Mouse (Mus musculus) ES-Bruce4 (cell line): ENCODE measurements at regions not wholly inside any gene's neighbourhood (a gene's known extent, or its start where the extent isn't known, plus 50 kb on each side); places are given as distances from the start of the nearest gene placed in this dataset.
"Not testable (repeated sequence)": the region's sequence is repeated elsewhere in the genome, so short reads cannot be mapped to it uniquely, and the experiment has no call there.

Experiments used
- H3K27ac ChIP-seq: 2 replicates; pipeline ENCODE4 v1.5.1; 2012; ENCODE audit warnings: low read length, inconsistent platforms; ENCODE audit not compliant: insufficient read depth
- H3K27me3 ChIP-seq: 2 replicates; pipeline ENCODE4 v1.6.1; 2012; ENCODE audit warnings: mild to moderate bottlenecking, low read length, inconsistent platforms; ENCODE audit not compliant: control insufficient read depth, poor library complexity, insufficient read depth, severe bottlenecking
- H3K36me3 ChIP-seq: 2 replicates; pipeline ENCODE4 v1.6.1; 2012; ENCODE audit warnings: inconsistent platforms, mild to moderate bottlenecking, low read length, moderate library complexity; ENCODE audit not compliant: control insufficient read depth, poor library complexity, insufficient read depth, severe bottlenecking
- H3K4me1 ChIP-seq: one replicate; pipeline ENCODE4 v1.8.1; 2011; ENCODE audit warnings: low read length; ENCODE audit not compliant: control insufficient read depth, insufficient read depth
- H3K4me3 ChIP-seq: 2 replicates; pipeline ENCODE4 v1.5.1; 2011; ENCODE audit warnings: low read depth, mild to moderate bottlenecking, low read length
- H3K9ac ChIP-seq: 2 replicates; pipeline ENCODE4 v1.6.1; 2012; ENCODE audit warnings: low read depth, mild to moderate bottlenecking, inconsistent platforms; ENCODE audit not compliant: poor library complexity, severe bottlenecking
- H3K9me3 ChIP-seq: replicated peaks from 2 replicates; pipeline ENCODE4 v1.6.1; 2012; ENCODE audit warnings: mild to moderate bottlenecking, low read length, inconsistent platforms; ENCODE audit not compliant: control insufficient read depth, poor library complexity, insufficient read depth, severe bottlenecking
- CTCF ChIP-seq: IDR thresholded peaks from one replicate; pipeline ENCODE4 v1.8.1; 2011; ENCODE audit warnings: low read depth, low read length
- EP300 ChIP-seq: IDR thresholded peaks from 2 replicates; pipeline ENCODE4 v1.6.1; 2011; ENCODE audit warnings: low read depth, low read length; ENCODE audit not compliant: insufficient read depth
- POLR2A ChIP-seq: IDR thresholded peaks from one replicate; pipeline ENCODE4 v1.8.1; 2011; ENCODE audit warnings: low read length; ENCODE audit not compliant: insufficient read depth

GRCm38 (mm10) chr6:12957797-12958196 is 111.8 kb upstream of the Tmem106b start:
- Histone ChIP-seq H3K9ac (no peak overlapping the region), H3K27ac (no peak overlapping the region), H3K4me3 (no peak overlapping the region), H3K27me3 (no peaks in the 10 kb centered on the region), H3K9me3 (peaks cover 2% of the 10 kb centered on the region; the same call in 1 of the 2 replicates), H3K36me3 (no peaks in the 10 kb centered on the region), H3K4me1 (no peaks in the 10 kb centered on the region)
- TF ChIP-seq CTCF = no peak
- no peak for TF ChIP-seq EP300
- no peak for TF ChIP-seq POLR2A

DNA sequence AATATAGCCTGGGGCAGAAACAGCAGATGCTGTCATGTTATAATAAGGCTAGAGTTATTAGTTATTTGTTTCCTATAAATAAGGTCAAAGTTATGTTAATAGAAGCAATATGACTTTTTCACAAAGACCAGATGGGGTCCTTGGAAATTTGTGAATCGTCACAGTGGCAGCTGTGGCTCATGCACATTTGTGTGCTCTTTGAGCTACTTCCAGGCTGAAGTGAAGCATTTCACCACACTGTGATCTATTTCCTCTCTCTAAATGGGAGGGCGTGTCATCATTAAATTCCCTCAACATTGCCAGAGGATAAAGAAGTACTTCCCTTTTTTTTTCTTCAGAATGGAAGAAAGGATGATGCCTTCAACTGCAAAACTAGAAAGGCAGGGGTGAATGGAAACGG is 157.9 kb upstream of the Tmem106b start:
- H3K27me3 ChIP-seq = no peaks in the 10 kb centered on the region
- no peak overlapping the region for H3K4me3 ChIP-seq
- H3K9me3 ChIP-seq = no peaks in the 10 kb centered on the region
- no peaks in the 10 kb centered on the region for H3K4me1 ChIP-seq
- H3K9ac ChIP-seq = no peak overlapping the region
- no peak for TF ChIP-seq CTCF
- TF ChIP-seq POLR2A = no peak
- TF ChIP-seq EP300 = no peak
- no peaks in the 10 kb centered on the region for H3K36me3 ChIP-seq
- H3K27ac ChIP-seq = no peak overlapping the region

DNA sequence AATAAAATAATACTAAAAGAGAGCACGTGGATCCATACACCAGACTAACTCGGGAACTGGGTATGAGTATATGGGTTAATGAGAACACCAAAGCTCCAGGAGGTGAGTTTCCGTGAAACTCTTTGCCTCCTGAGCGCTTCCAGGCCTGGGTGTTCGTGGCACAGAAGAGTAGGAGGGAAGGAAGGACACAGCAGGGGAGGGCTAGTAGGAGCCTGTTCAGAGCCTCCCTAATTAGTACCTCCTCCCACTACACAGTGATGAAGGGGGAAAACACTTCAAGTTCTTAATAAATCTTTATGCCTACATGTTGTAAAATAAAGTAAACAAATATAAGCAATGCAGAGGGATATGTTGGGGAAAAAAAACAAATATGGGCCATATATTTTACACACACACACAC is 143.7 kb upstream of the Thsd7a start:
- Histone ChIP-seq H3K9me3 (0 out of 2 replicates have a peak, but pooled peaks cover 3% of the 10 kb centered on the region), H3K4me3 (no peak overlapping the region), H3K36me3 (no peaks in the 10 kb centered on the region), H3K27ac (no peak overlapping the region), H3K4me1 (no peaks in the 10 kb centered on the region), H3K27me3 (no peaks in the 10 kb centered on the region), H3K9ac (no peak overlapping the region)
- TF ChIP-seq EP300 (no peak), CTCF (no peak), POLR2A (no peak)

DNA sequence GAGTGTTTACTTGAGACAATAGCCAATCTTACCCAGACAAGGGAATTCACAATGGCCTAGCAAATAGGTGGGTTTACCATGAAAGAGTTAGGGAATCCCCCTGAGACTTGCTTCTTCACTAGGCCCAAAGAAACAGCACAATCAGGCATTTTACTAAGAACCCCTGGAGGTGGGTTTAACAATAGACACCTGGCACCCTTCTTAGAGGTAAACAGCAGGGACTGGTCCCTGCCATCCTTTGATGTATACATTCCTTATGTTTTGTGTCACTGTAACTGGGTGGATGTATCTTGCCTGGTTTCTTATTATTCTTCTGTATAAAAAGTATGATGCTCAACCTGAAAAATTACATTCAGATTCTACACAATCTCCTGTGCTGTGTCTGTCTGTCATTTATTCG is 127.7 kb upstream of the Thsd7a start:
- not testable (repeated sequence) for H3K4me1 ChIP-seq, H3K27me3 ChIP-seq, H3K4me3 ChIP-seq, H3K36me3 ChIP-seq, H3K9ac ChIP-seq, H3K9me3 ChIP-seq
- peak overlapping the region; percentile 91 for H3K27ac ChIP-seq

GRCm38 (mm10) chr6:12876366-12876765 is 127.2 kb upstream of the Thsd7a start:
- Histone ChIP-seq H3K36me3 (no peaks in the 10 kb centered on the region), H3K4me1 (peaks cover 2% of the 10 kb centered on the region), H3K27me3 (no peaks in the 10 kb centered on the region), H3K9me3 (no peaks in the 10 kb centered on the region), H3K27ac (peak overlapping the region; percentile 49; the same call in 1 of the 2 replicates), H3K9ac (no peak overlapping the region), H3K4me3 (no peak overlapping the region)
- no peak for TF ChIP-seq POLR2A
- TF ChIP-seq EP300 = no peak
- TF ChIP-seq CTCF = no peak

DNA sequence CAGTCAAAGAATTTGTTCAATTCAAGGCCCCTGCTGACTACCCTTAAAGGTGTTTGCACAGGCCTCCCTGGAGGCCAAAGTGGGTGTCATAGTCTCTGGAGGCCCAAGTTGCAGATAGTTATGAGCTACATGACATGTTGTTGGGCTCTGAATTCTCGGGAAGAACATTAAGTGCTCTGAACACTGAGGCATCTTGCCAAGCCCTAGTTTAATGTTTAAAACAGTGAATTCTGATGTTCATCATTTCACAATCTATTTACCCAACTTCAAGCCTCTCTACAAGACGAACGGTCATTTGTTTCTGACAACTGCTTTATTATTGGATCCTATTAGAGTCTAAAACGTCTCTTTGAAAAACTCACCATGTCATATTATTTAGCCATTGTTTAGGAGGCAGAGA is 119.0 kb upstream of the Thsd7a start:
- Histone ChIP-seq H3K9ac (no peak overlapping the region), H3K27ac (no peak overlapping the region), H3K4me1 (no peaks in the 10 kb centered on the region), H3K27me3 (no peaks in the 10 kb centered on the region), H3K9me3 (0 out of 2 replicates have a peak, but pooled peaks cover 7% of the 10 kb centered on the region), H3K4me3 (no peak overlapping the region), H3K36me3 (no peaks in the 10 kb centered on the region)
- TF ChIP-seq CTCF (no peak), EP300 (no peak), POLR2A (no peak)

DNA sequence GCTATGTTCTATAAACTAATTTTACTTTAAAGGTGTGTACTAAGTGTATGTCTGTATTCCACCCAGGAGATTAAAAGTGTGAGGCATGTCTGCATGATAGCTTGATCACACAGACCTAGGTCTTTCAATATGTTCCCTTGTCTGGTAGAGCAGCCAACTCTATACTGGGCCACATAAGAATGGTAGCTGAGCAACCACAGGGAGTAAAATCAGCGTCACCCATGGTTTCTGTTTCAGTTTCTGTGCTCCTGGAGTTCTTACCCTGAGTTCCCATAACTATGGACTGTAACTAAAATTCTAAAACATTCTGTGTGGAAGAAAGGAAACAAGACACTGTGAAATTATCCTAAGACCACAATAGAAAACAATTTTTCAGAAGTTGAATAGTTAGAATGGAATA is 102.8 kb upstream of the Thsd7a start:
- TF ChIP-seq POLR2A = no peak
- TF ChIP-seq EP300 = no peak
- no peak for TF ChIP-seq CTCF
- no peak overlapping the region for H3K27ac ChIP-seq
- no peak overlapping the region for H3K4me3 ChIP-seq
- H3K36me3 ChIP-seq = no peaks in the 10 kb centered on the region
- H3K9ac ChIP-seq = no peak overlapping the region
- H3K9me3 ChIP-seq = no peaks in the 10 kb centered on the region
- H3K27me3 ChIP-seq = no peaks in the 10 kb centered on the region
- no peaks in the 10 kb centered on the region for H3K4me1 ChIP-seq

DNA sequence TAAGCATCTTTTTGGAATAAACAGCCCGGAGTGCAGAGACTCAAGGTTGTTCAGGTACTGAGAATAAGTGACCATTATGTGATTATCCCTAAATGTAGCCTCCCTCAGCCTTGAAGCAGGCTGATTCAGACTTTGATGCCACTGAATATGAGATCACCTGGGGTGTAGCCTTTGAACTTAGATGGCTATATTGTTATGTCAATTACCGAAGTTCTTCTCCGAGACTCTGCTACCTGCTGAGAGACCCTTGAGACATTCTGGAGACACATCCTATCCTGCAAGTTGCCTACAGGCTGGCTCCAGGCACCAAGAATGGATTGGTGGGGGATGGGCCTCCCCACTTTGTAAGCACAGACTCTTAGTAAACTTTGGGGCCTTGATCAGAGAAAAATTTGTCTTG is 85.9 kb upstream of the Thsd7a start:
- H3K36me3 ChIP-seq, H3K4me3 ChIP-seq, H3K9ac ChIP-seq, H3K4me1 ChIP-seq, H3K27me3 ChIP-seq: not testable (repeated sequence)
- Histone ChIP-seq H3K27ac (peak overlapping the region; percentile 51; the same call in 1 of the 2 replicates), H3K9me3 (peaks cover 12% of the 10 kb centered on the region)
